Mouse (Mus musculus): ENCODE measurements around the gene Got2. TPM values are rescaled to one million over a fixed set of nuclear protein-coding genes. Genes with fewer than 3 reads are reported as not detected.
"Not testable (repeated sequence)": the region's sequence is repeated elsewhere in the genome, so short reads cannot be mapped to it uniquely, and the experiment has no call there.

The Got2 gene
- total RNA-seq, 2 experiments from 2014 or later = 20.7 to 40.7 TPM

- ATAC-seq (replicated peaks; ENCODE audit: low FRiP score, poor library complexity, severe bottlenecking) = peak; percentile 73; the same call in 1 of the 2 replicates
Observed at GRCm38 (mm10) chr8:95878176-95878962, 10.0 kb downstream of the Got2 start.

DNA sequence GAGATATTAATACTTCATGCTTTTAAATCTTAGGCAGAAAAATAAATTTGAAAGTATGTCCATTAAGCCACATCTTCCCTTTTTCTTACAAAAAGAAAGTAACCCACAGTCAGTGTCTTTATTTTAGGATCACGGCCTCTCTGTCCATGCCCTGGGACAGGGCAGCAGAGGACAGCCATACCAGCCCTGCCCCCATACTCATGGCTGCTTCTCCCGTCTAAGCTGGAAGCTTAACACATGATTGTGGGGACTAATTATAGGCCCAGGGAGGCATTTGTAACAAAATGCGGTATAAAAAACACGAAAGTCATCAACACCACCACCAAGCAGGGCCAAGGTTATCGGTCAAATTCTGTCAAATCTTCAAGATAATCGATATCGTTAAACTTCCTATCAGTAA lies 13.1 kb downstream of the Got2 start:
- ATAC-seq (replicated peaks; ENCODE audit: low FRiP score, poor library complexity, severe bottlenecking) = no peak

DNA sequence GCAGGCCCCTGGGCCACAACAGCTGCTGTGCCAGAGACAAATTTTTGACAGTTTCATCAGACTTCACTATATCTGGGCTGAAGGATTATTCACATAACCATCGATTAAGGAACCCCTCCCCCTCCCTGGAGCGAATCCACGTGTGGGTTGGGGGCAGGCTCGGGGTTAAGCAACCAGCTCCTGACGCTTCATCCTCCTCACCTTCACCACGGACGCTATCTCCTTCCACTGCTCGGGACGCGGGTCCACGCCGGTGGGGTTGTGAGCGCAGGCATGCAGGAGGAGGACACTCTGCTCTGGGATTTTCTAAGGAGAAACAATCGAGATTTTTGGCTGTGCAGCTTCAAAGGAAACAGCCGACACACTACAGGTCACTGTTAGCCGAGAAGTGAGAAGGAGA lies 16.7 kb downstream of the Got2 start:
- no peak for ATAC-seq (replicated peaks; ENCODE audit: low FRiP score, poor library complexity, severe bottlenecking)

DNA sequence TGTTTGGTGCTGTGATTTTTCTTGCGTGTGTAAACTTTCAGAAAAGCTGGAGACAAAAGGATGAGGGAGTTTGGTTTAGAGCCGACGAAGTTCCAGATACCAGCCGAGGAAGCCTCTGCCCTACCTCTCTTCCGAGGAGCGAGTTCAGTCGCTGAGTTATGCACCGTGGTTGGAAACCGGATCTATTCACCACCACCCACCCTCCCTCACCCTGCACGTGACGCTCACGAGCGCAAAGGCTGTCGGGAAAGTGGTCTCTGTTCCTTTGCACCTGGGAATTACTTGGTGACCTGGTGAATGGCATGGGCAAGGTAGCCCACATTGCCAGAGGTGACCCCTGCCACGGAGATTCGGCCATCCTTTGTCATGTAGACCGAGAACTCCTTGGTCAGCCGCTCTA lies 23.5 kb downstream of the Got2 start:
- ATAC-seq (replicated peaks; ENCODE audit: low FRiP score, poor library complexity, severe bottlenecking) = not testable (repeated sequence)

DNA sequence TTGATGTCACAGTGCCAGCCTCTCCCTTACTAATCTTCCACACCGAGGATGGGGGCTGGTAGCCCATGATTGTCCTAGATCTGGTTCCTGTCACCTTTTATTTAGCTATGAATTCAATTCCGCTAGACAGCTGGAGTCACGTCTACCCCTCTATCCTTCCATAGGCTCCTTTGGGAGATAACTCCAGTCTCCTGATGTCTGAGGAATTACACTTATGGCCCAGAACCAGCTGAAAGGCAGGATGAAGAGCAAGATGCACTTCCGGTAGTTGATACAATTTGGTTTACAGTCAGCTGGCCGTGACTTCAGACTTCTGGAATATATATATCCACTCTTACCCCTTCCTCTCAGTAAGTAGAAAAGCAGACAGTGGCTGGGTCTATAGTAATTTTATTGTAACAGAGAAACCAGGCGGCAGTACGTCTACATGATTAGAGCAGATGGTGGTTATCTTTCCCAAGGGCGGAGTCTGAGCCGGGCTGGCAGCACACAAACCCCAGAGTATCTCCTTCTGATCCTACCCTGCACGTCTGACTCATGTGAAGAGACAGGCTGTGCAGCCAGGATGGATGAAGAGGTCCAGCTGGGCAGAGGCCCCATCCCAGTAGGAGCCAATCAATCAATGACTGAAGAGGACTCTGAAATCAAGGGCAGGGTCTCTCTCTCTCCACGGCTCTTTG lies 24.4 kb downstream of the Got2 start:
- not testable (repeated sequence) for ATAC-seq (replicated peaks; ENCODE audit: low FRiP score, poor library complexity, severe bottlenecking)

DNA sequence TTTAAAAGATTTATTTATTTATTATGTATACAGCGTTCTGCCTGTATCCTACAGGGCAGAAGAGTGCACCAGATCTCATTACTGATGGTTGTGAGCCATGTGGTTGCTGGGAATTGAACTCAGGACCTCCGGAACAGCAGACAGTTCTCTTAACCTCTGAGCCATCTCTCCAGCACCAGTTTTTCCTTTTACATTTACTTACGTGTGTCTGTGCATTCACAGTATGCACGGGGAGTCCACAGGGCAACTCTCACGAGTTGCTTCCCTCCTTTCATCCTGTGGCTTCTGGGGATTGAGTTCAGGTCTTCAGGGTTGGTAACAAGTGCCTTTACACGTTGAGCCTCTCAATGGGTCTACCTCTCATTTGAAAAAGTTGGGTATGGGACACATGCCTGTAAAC lies 34.2 kb downstream of the Got2 start:
- no peak for ATAC-seq (replicated peaks; ENCODE audit: low FRiP score, poor library complexity, severe bottlenecking)

- ATAC-seq (replicated peaks; ENCODE audit: low FRiP score, poor library complexity, severe bottlenecking) = peak; percentile 83
Observed at GRCm38 (mm10) chr8:95853102-95853843, 35.1 kb downstream of the Got2 start, which contains the start of gene Slc38a7. Gene Slc38a7, minus strand, starts transcription at chr8:95853539.

GRCm38 (mm10) chr8:95852290-95852689 lies 36.1 kb downstream of the Got2 start:
- no peak for ATAC-seq (replicated peaks; ENCODE audit: low FRiP score, poor library complexity, severe bottlenecking)

GRCm38 (mm10) chr8:95850326-95850725 lies 38.0 kb downstream of the Got2 start:
- ATAC-seq (replicated peaks; ENCODE audit: low FRiP score, poor library complexity, severe bottlenecking) = no peak

GRCm38 (mm10) chr8:95848734-95849464 lies 39.4 kb downstream of the Got2 start:
- ATAC-seq (replicated peaks; ENCODE audit: low FRiP score, poor library complexity, severe bottlenecking) = no peak

GRCm38 (mm10) chr8:95848061-95848551 lies 40.2 kb downstream of the Got2 start:
- ATAC-seq (replicated peaks; ENCODE audit: low FRiP score, poor library complexity, severe bottlenecking) = no peak

GRCm38 (mm10) chr8:95845026-95845425 lies 43.3 kb downstream of the Got2 start:
- ATAC-seq (replicated peaks; ENCODE audit: low FRiP score, poor library complexity, severe bottlenecking) = no peak

- no peak for ATAC-seq (replicated peaks; ENCODE audit: low FRiP score, poor library complexity, severe bottlenecking)
Observed at GRCm38 (mm10) chr8:95843968-95844367, 44.4 kb downstream of the Got2 start.

DNA sequence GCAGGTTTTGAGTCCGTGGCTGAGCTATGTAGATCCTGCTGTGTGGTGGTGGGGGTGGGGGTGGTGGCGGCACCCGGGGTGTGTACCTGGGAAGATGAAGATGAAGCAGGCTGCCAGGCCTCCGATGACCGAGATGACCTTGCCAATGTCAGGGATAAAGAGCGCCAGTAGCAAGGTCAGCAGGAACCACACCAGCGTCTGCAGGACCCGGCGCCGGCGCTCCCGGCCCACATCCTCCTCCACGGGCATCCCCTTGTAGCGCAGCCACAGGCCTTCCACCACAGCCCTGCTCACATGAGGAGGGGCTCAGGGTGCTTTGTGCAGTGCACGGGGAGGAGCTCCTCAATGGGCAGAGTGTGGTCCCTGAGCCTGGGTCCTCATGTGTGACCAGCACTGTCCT lies 46.9 kb downstream of the Got2 start:
- ATAC-seq (replicated peaks; ENCODE audit: low FRiP score, poor library complexity, severe bottlenecking) = no peak

DNA sequence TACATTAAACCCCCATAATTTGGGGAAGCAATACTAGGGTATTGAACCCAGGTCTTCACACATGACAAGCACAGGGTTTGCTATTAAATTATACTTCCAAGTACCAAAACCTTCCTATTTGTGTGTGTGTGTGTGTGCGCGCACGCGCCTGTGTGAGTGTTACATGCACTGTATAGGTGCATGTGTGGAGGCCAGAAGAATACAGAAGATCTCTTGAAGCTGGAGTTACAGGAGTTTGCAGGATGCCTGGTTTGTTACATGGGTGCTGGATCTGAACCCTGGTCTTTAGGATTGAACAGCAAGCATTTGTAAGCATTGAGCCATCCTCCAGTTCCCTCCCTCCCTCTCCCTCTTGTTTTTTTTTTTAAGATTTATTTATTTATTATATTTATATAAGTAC lies 49.1 kb downstream of the Got2 start:
- ATAC-seq (replicated peaks; ENCODE audit: low FRiP score, poor library complexity, severe bottlenecking) = no peak

GRCm38 (mm10) chr8:95837266-95837665 lies 51.1 kb downstream of the Got2 start:
- no peak for ATAC-seq (replicated peaks; ENCODE audit: low FRiP score, poor library complexity, severe bottlenecking)

- no peak for ATAC-seq (replicated peaks; ENCODE audit: low FRiP score, poor library complexity, severe bottlenecking)
Observed at GRCm38 (mm10) chr8:95835891-95836290, 52.5 kb downstream of the Got2 start.

GRCm38 (mm10) chr8:95833435-95833984 lies 54.8 kb downstream of the Got2 start:
- no peak for ATAC-seq (replicated peaks; ENCODE audit: low FRiP score, poor library complexity, severe bottlenecking)

DNA sequence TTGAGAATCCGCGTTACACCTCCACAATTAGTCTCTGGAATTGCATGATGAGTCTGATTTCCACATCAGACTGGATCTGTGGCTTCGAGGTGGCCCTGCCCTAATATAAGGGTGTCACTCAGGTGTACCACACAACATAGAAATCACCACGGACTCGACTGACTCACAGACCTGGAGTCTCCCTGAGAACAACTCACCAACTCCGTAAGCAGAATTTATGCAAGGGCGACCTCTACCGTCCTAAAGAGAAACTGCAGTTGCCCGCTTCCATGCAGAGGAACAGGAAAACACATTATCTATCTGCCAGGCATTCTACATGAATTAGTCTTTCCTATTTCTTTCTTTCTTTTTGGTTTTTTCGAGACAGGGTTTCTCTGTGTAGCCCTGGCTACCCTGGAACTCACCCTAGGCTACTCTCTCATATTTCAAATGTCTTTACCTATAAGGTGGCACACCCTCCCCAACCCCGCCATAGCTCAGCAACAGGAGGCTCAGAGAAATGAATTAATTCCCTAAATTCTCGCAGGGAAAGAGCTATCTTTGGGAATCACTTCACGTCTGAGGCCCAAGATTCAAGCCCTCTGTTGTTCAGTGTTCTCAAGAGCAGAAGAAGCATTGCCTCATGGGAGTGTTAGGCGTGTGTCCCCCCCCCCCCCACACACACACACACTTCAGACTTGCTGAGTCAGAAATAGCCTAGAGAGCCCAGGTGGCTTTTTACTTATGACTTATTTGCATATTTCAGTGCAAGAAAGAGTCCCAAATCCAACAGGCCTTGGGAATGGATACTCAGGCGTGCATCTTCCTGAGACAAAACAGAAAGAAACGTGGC lies 55.5 kb downstream of the Got2 start:
- ATAC-seq (replicated peaks; ENCODE audit: low FRiP score, poor library complexity, severe bottlenecking) = peak; percentile 83

Measured in erythroid progenitor cell, adult 5-6 weeks (primary cell).